Mouse (Mus musculus) liver, adult 2 months (tissue): ENCODE results near the gene Arfip1. TPM values are rescaled to one million over a fixed set of nuclear protein-coding genes. Genes with fewer than 3 reads are reported as not detected.

Experiments
- DNase-seq: peaks from one replicate; pipeline ENCODE4 v3.0.0-alpha.2; 2011; ENCODE audit warnings: low read depth, low spot score; ENCODE audit errors: extremely low read depth
- H3K27ac ChIP-seq: fragments of 200-500 bp; replicated peaks from 2 replicates; pipeline ENCODE4 v1.5.1; 2012; ENCODE audit warnings: low read depth, mild to moderate bottlenecking, control low read depth, inconsistent platforms, low read length; ENCODE audit not compliant: insufficient read depth
- H3K27me3 ChIP-seq: fragments of 200-500 bp; 2 replicates; pipeline ENCODE4 v1.6.1; 2012; ENCODE audit warnings: mild to moderate bottlenecking, moderate library complexity, low read length, inconsistent platforms; ENCODE audit not compliant: control insufficient read depth, insufficient read depth
- H3K36me3 ChIP-seq: fragments of 200-500 bp; 2 replicates; pipeline ENCODE4 v1.6.1; 2012; ENCODE audit warnings: low read length, inconsistent platforms; ENCODE audit not compliant: control insufficient read depth, insufficient read depth
- H3K4me1 ChIP-seq: fragments of 200-500 bp; 2 replicates; pipeline ENCODE4 v1.6.1; 2011; ENCODE audit warnings: low read length; ENCODE audit not compliant: control insufficient read depth, insufficient read depth
- H3K4me3 ChIP-seq: fragments of 200-500 bp; 2 replicates; pipeline ENCODE4 v1.5.1; 2011; ENCODE audit warnings: low read depth, mild to moderate bottlenecking, control low read depth, low read length, moderate library complexity; ENCODE audit not compliant: insufficient read depth
- H3K79me2 ChIP-seq: fragments of 200-500 bp; 2 replicates; pipeline ENCODE4 v1.6.1; 2012; ENCODE audit warnings: inconsistent platforms, mild to moderate bottlenecking, low read length, moderate library complexity; ENCODE audit not compliant: control insufficient read depth, insufficient read depth
- H3K9ac ChIP-seq: fragments of 200-500 bp; 2 replicates; pipeline ENCODE4 v1.6.1; 2012; ENCODE audit warnings: low read depth, mild to moderate bottlenecking, control low read depth, inconsistent platforms, low read length
- CTCF ChIP-seq: fragments of 200-500 bp; IDR thresholded peaks from 2 replicates; pipeline ENCODE4 v1.5.1; 2011; ENCODE audit warnings: low read depth, low read length, control low read depth
- POLR2A ChIP-seq: fragments of 200-500 bp; IDR thresholded peaks from 2 replicates; pipeline ENCODE4 v1.6.1; 2011; ENCODE audit warnings: low read length, control low read depth; ENCODE audit not compliant: insufficient read depth; ENCODE audit errors: extremely low read depth
- WGBS: fragments of 180-500 bp; shearing (Covaris S2); methylation state at CpG from one replicate; pipeline ENCODE4 v1.1.7; 2018; 5-methylcytosine and 5-hydroxymethylcytosine counted together
- polyA plus RNA-seq: library from polyadenylated mRNA; depleted of rRNA; stranded (reverse); fragments of >200 nt; gene quantifications from 2 replicates; pipeline ENCODE4 v1.2.3, GENCODE M21; 2012
- total RNA-seq: library from RNA; depleted of rRNA; stranded (reverse); fragments of >200 nt; gene quantifications from 2 replicates; pipeline ENCODE4 v1.2.3, GENCODE M21; 2014

Gene Arfip1
- total and polyA plus RNA-seq, 2 experiments = 4.7 to 21.4 TPM

DNA sequence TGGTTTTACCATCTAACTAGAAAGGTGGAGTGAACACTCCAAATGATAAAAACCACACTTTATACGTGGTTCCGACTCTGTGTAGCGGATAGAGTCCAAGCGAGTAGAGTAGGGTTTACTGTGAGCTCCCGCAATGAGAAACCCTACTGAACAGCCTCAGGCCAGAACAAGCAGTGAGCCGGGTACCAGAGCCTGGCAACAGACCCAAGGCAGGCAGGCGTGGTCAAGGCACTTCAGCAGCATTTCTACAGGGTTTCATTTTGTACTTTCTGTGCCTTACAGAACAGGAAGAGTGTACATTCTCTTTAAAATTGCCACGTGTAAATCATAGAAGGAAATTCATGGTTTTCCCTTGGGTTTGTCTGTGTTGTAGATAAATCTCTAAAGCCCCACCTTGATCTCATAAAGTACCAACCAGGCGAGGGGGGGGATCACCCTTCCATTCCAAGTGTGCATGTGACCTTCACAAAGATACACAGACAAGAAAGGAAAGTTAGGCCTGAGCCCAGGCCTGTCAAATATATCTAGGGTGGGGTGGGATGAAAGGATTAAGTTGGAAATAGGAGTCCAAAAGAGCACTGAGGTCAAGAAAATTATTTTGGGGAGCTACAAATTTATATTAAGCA is 19.6 kb upstream of the Arfip1 start:
- Histone ChIP-seq H3K4me3 (no peak overlapping the region), H3K27ac (no peak overlapping the region), H3K79me2 (no peaks in the 10 kb centered on the region), H3K27me3 (no peaks in the 10 kb centered on the region), H3K36me3 (no peaks in the 10 kb centered on the region), H3K4me1 (no peaks in the 10 kb centered on the region), H3K9ac (no peak overlapping the region)
- DNase-seq = no peak
- WGBS = 88% methylated on average over 9 of the region's 9 CpGs
- no peak for TF ChIP-seq POLR2A
- TF ChIP-seq CTCF = no peak

DNA sequence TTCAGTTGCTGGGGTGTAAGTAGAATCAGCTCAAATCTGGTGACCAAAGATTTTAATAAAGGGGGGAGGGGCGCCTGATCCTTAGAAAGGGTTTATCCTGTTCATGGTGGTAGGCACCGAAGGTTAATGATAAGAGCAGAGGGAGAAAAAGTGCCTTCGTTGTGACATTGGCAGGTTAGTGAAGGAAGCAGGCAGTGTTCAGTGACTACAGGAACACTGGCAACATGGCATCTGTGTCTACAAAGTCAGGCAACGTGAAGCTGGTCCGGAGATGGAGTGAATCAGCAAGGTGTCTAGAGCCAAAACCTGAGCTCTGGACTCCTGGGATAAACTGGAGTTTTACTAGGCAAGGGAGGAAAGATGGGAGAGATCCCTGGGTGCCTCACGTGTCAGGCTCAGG is 16.3 kb upstream of the Arfip1 start:
- WGBS = 81% methylated on average over 6 of the region's 6 CpGs
- Histone ChIP-seq H3K27ac (no peak overlapping the region), H3K4me3 (no peak overlapping the region), H3K27me3 (no peaks in the 10 kb centered on the region; the same call in 1 of the 2 replicates), H3K79me2 (no peaks in the 10 kb centered on the region), H3K9ac (no peak overlapping the region), H3K4me1 (peaks cover 3% of the 10 kb centered on the region; the same call in 1 of the 2 replicates), H3K36me3 (no peaks in the 10 kb centered on the region)
- TF ChIP-seq POLR2A = no peak
- no peak for TF ChIP-seq CTCF
- DNase-seq = no peak

DNA sequence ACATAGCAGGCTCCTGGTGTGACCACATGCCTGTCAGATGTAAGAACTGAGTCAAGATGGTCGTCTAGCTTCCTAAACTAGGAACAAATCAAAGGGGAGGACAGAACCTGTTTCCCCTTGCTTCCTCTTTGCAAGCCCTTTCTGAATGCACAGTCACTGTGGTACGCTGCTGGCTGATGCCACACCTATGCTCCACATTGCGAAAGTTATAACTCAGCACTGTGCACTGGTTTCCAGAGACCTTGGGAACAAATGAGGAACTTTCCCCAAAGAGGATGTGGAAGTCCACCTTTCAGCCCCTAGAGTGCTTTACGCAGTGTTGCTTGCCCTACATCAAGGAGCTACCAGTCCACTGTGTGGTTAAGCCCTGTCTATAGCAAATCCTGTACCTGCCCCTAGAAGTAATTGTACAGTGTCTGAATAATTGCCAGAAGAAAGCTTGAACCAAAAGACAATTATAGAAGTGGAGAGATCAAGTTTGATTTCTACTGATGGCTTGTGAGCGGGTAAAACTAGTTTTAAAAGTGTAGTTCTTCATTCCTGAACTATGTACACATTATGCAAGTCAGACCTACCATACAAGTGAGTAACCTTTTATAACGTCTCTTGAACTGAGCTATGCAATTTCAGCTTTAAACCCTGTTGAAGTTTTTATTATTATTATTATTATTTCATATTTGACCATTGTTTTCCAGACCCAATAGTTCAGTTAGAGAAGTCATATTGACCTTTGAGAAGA is 15.7 kb upstream of the Arfip1 start:
- TF ChIP-seq CTCF = no peak
- no peak for DNase-seq
- no peaks in the 10 kb centered on the region for H3K79me2 ChIP-seq
- H3K36me3 ChIP-seq = no peaks in the 10 kb centered on the region
- H3K9ac ChIP-seq = no peak overlapping the region
- WGBS = 74% methylated on average over 6 of the region's 6 CpGs
- H3K27ac ChIP-seq = no peak overlapping the region
- no peaks in the 10 kb centered on the region; the same call in 1 of the 2 replicates for H3K27me3 ChIP-seq
- no peak overlapping the region for H3K4me3 ChIP-seq
- H3K4me1 ChIP-seq = peaks cover 3% of the 10 kb centered on the region; the same call in 1 of the 2 replicates

- no peaks in the 10 kb centered on the region; the same call in 1 of the 2 replicates for H3K27me3 ChIP-seq
- WGBS = 49% methylated on average over 5 of the region's 5 CpGs
- no peak for DNase-seq
- no peak overlapping the region for H3K9ac ChIP-seq
- peaks cover 3% of the 10 kb centered on the region; the same call in 1 of the 2 replicates for H3K4me1 ChIP-seq
- TF ChIP-seq CTCF = no peak
- no peak for TF ChIP-seq POLR2A
- no peak overlapping the region for H3K27ac ChIP-seq
- H3K4me3 ChIP-seq = no peak overlapping the region
- H3K79me2 ChIP-seq = no peaks in the 10 kb centered on the region
- H3K36me3 ChIP-seq = no peaks in the 10 kb centered on the region
Measured at GRCm38 (mm10) chr3:84595677-84596234, 13.3 kb upstream of the Arfip1 start.

DNA sequence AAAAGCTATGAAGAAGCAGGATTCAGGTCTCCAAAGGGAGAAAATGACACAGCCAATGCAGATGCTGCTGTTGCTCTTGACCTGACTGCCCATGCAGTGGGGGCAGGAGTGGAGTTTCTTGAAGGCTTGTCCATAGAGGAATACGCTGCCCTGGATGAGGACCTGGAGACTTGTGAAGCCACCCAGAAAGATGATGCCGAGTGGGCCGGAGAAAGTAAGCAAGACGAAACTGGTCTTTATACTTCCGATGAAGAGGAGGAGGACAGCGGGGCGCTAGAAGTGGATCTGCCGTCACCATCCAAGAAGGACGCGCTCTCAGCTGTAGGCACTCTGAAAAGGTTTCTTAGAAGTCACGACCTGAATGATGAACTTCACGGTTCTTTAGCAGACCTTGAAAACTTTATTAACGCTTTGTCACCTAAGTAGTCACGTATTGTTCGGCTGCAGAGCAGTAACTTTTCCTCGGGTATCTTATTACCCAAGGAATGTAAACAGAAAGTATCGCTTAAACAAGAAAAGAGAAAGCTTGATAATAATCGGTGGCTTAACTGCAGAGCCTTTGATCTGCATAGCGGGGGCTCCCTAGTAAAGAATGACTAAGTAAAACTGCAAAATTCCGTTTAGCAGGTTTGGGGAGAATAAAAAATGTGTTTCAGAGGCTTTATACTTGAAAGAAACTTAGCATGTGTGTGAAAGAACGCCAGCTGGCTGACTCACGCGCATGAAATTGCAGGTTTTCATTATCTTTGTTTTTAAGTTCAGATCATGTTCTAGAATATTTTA is 12.7 kb upstream of the Arfip1 start:
- peak; percentile 24 for DNase-seq
- Histone ChIP-seq H3K27me3 (no peaks in the 10 kb centered on the region; the same call in 1 of the 2 replicates), H3K4me3 (no peak overlapping the region; the same call in 1 of the 2 replicates), H3K9ac (no peak overlapping the region), H3K36me3 (no peaks in the 10 kb centered on the region), H3K4me1 (peaks cover 3% of the 10 kb centered on the region; the same call in 1 of the 2 replicates), H3K27ac (no peak overlapping the region), H3K79me2 (no peaks in the 10 kb centered on the region)
- WGBS = 11% methylated on average over 23 of the region's 23 CpGs
- TF ChIP-seq CTCF (no peak), POLR2A (no peak)
